Mouse (Mus musculus): ENCODE data around the gene Tmem200c.

Gene Tmem200c

DNA sequence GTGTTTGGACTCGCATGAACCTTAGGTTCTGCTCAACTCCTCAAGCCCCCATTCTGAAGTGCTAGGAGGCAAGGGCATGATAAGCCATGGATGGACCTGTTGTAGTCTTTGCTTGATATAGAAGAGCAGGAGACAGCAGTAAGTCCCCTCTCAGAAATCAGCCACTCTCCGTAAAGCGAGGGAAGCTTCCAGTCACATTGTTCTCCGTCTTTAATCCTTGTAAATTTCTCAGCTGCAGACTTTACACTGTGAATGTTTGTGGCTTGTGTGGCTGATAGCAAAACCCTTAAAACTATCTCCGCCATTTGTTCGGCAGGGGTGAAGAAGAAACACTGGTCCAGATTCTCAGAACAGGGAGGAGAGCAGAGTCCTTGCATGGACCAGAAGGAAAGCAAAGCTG, at the start of gene Tmem200c:
Gene Tmem200c (plus strand): TSS at position 301 of the 400 bp plus-strand sequence.
- no peak for DNase-seq (ENCODE audit: extremely low read depth, low read depth)

DNA sequence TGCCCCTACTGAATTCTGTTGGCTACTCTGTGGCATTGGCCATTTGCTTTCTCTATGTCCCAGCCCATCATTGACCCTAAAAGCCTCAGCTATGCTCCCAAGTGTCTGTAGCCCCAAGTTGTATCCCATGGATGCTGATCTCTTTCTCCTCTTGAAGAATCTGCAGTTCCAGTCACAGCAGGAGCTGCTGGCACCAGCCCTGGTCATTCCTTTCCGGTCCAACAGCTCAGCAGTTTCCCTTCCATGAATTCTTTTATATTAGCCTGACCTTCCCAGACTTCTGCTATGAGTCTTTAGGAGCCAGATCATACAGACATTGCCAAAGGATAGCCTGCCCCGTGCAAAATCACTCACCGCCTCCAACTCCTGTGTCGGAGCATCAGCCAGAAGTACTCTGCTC, 32.7 kb upstream of the Tmem200c start:
- DNase-seq (ENCODE audit: extremely low read depth, low read depth) = no peak

GRCm38 (mm10) chr17:68836655-68837012, 10.2 kb downstream of the Tmem200c start:
- DNase-seq (ENCODE audit: extremely low read depth, low read depth) = no peak

- no peak for DNase-seq (ENCODE audit: extremely low read depth, low read depth)
Measured at GRCm38 (mm10) chr17:68837013-68837858, 10.8 kb downstream of the Tmem200c start.

GRCm38 (mm10) chr17:68837859-68838194, 11.4 kb downstream of the Tmem200c start:
- no peak for DNase-seq (ENCODE audit: extremely low read depth, low read depth)

- DNase-seq (ENCODE audit: extremely low read depth, low read depth) = no peak
Measured at GRCm38 (mm10) chr17:68839888-68840571, 13.6 kb downstream of the Tmem200c start.

GRCm38 (mm10) chr17:68840572-68840939, 14.1 kb downstream of the Tmem200c start:
- DNase-seq (ENCODE audit: extremely low read depth, low read depth) = no peak

DNA sequence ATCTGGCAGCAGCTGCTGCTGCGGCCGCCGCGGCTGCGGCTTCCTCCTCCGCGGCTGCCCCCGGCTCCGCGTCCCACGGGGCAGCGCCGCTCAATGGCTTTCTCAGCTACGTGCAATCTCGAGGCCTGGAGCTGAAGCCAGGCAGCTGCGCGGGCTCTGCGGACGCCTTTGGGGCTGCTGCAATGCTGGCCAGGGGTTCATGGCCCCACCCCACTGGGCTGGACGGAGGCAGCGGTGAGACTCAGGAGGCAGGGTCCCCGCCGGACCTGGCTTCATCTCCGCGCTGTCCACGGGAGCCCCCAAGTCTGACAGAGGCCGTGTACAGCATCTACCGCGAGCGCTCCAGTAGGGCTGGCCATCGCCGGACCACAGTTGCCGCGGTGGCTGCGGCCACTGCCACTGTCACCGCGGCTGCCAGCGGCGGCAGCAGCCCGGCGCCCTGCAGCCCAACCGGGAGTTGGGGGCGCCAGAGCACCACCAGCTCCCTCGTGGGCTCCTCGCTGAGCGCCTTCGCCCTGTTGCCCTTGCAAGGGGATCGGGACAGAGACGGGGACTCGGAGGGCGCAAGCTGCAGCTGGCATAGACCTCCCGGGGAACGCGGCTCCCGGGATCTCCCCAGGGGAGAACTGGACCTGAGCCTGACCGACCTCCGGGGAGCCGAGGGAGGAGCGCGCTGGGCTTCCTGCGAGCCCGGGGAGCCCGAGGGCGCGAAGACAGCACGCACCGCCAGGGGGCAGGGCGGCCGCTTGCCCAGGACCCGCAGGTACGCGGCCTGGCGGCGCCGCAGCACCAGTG, 14.9 kb downstream of the Tmem200c start:
- no peak for DNase-seq (ENCODE audit: extremely low read depth, low read depth)

GRCm38 (mm10) chr17:68841892-68842252, 15.4 kb downstream of the Tmem200c start:
- no peak for DNase-seq (ENCODE audit: extremely low read depth, low read depth)

DNA sequence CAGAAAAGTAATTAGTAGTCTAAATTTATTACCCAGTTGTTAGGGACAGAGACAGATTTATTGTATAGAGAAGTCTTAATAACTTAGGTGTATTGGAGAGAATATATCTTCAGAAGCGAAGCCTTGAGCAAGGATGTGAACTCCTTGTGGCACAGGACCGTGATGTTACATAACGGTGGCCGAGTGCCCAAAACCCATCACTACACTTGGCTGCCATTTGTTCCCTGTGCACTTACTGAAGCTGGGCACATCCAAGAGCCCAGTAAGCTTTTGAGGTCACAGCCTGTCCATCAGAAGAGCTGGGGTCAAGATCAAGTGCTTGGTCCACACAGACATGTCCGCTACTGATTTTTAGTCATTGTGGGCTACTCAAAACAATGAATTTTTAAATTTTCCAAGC, 19.5 kb downstream of the Tmem200c start:
- DNase-seq (ENCODE audit: extremely low read depth, low read depth) = no peak

DNA sequence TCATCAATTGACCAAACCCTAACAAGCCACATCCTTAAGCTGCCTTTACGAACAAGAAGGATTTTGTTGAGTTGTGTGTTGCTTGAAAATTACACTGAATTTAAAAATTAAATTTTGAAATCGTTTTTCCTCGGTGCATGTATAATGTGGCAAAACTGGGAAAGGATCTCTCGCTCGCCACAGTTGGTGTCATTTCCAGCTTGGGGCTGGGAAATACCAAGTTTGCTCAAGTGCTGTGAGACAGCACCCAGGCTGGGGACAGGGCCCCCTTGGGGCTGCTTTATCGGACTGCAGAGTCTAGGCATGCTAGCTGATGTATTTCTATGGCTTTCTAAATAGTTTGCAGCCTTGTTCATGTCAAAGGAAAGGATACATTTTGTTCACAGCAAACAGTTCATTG, 22.3 kb downstream of the Tmem200c start:
- no peak for DNase-seq (ENCODE audit: extremely low read depth, low read depth)

- DNase-seq (ENCODE audit: extremely low read depth, low read depth) = no peak
Measured at GRCm38 (mm10) chr17:68852171-68852966, 25.9 kb downstream of the Tmem200c start.

- no peak for DNase-seq (ENCODE audit: extremely low read depth, low read depth)
Measured at GRCm38 (mm10) chr17:68864175-68864574, 37.8 kb downstream of the Tmem200c start.

DNA sequence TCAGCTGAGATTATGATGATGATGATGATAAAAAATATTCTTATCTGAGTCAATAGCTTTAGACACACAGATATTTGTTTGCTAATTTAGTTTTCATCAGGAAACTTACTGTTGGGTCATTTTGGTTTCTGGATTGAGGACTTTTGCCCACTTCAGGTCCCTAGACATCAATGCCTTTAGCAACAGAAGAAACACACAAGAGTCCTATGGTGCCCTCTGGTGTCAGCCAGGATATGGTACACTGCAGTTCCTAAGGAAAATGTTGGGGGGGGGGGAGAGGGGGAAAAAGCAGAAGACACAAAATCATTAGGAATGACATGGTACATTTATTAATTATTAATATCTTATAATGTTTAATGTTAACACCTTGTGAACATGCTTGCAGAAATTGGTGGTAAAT, 42.0 kb downstream of the Tmem200c start:
- DNase-seq (ENCODE audit: extremely low read depth, low read depth) = no peak

DNA sequence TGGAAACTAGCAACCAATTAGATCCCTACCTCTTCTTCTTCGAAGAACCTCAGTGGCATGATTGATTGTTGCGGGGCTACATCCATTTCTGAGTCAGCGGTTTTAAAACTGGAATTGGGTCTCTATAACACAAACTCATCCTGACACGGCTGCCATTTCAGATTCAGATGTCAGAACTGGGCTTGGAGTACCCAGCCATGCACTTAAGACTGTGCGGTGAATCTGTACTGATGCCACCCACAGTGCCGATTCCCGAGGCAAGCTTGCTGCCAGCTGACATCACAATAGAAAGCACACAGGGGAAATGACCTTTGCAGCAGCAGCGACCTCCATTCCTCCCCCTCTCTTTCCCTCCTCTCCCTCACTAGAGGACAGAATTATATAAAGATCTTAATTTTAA, 47.6 kb downstream of the Tmem200c start:
- no peak for DNase-seq (ENCODE audit: extremely low read depth, low read depth)

- no peak for DNase-seq (ENCODE audit: extremely low read depth, low read depth)
Measured at GRCm38 (mm10) chr17:68875251-68875650, 48.8 kb downstream of the Tmem200c start.

DNA sequence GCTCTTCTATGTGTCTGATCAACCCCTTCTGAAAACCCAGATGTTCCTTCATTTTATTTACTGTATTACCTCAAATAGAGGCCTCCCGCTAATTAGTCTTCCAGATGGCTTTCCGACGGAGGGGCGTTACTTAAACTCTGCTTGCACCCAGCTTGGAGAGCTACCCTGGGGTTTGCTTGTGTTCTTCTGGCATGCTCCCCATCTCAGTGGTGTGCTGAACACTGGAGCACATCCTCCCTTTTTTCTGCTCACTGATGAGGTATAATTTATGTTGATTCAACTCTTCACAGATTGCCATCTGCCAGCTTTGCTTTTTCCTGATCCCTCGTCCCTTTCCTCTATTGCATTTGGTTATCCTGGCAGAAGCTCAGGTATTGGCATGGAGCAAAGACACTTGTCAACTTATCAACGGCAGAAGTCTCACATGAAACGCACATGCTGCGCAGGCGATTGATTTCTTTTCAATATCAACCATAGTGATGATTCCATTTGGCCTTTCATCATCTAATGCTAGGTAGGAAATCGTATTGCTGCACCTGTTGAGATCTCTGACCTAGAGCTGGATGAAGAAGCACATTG, 49.6 kb downstream of the Tmem200c start:
- no peak for DNase-seq (ENCODE audit: extremely low read depth, low read depth)

GRCm38 (mm10) chr17:68881725-68882524, 55.5 kb downstream of the Tmem200c start:
- no peak for DNase-seq (ENCODE audit: extremely low read depth, low read depth)

DNA sequence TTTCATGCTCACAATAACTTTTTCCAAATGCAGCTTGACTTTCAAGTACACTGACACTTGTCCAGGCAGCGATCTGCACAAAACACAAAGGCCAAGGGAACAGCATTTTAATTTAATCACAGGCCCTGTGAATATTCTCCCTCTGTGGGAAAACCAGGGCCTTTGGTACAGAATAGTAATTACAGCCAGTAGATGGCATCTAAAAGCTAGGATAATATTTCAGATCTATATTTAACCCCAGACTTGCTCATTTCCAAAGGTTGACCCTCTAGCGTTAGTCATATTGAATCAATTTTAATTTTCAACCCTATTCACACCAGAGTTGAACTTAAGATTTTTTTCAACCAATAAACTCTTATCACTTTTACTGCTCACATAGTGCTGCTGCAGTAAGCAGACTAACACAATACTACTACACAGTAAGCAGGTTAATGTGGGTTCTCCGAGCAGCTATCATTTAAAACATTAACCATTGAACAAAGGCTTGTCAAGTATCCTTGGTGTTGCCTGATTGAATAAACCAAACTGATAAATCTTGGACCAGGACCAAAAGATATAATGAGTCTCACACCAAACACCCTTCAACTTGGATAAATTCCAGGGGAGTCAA, 57.2 kb downstream of the Tmem200c start:
- no peak for DNase-seq (ENCODE audit: extremely low read depth, low read depth)

- DNase-seq (ENCODE audit: extremely low read depth, low read depth) = no peak
Measured at GRCm38 (mm10) chr17:68890672-68891071, 64.2 kb downstream of the Tmem200c start.

Measured in MEL-GATA-1-ER (cell line).